Mouse (Mus musculus): Measurements from ENCODE around the gene Pthlh. TPM values are rescaled to one million over a fixed set of nuclear protein-coding genes. Genes with fewer than 3 reads are reported as not detected.

Pthlh gene
- polyA plus RNA-seq, 1 experiment from 2014 or later: 11.4 TPM

GRCm38 (mm10) chr6:147247782-147248181 is 16.2 kb downstream of the Pthlh start:
- Histone ChIP-seq H3K27ac (no peak overlapping the region), H3K27me3 (no peaks in the 10 kb centered on the region), H3K4me3 (no peak overlapping the region), H3K4me2 (no peak overlapping the region), H3K9ac (no peak overlapping the region), H3K4me1 (no peaks in the 10 kb centered on the region), H3K9me3 (no peaks in the 10 kb centered on the region), H3K36me3 (no peaks in the 10 kb centered on the region; the same call in 1 of the 2 replicates)
- 84% methylated on average over 3 of the region's 3 CpGs for WGBS
- no peak for ATAC-seq (ENCODE audit: insufficient number of reproducible peaks, low FRiP score, low TSS enrichment, low read depth)

DNA sequence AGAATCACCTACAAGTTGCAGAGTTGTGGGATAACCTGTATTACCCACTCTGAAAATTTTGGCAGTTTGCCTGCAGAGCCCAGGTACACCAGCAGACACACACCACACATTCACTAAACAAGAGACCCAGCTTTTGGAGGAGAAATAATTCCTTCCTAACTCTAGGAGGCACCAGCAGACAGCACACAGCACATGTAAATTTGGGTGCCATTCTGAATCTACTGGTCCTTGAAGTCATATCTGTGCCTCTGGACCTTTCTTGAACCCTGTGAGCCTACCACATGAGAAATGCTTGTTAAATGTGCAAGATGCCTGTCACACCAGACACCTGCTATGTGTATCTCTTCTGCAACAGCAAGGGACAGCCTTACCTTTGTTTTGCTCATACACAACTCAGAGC is 19.7 kb downstream of the Pthlh start:
- H3K27ac ChIP-seq: no peak overlapping the region
- no peaks in the 10 kb centered on the region for H3K27me3 ChIP-seq
- no peak for ATAC-seq (ENCODE audit: insufficient number of reproducible peaks, low FRiP score, low TSS enrichment, low read depth)
- no peaks in the 10 kb centered on the region for H3K36me3 ChIP-seq
- H3K4me2 ChIP-seq: no peak overlapping the region
- no peak overlapping the region for H3K4me3 ChIP-seq
- H3K9ac ChIP-seq: no peak overlapping the region
- H3K9me3 ChIP-seq: no peaks in the 10 kb centered on the region
- no peaks in the 10 kb centered on the region for H3K4me1 ChIP-seq

DNA sequence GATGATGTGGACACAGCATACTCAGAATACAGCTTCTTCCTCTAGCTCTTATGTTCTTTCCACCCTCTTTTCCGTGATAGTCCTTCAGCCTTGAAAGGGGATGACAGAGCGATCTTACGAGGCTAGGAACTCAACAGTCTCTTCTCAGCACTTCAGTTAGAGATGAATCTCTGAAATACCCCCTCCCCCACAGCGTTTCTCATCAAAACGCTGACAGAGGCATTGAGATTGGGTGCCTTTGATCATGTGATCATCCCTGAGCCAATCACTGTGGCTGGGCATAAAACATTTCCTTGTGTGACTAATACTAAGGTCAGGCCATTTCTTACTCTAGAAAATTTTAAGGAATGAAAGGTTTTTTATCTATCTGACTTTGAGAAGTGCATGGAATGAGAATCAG is 20.3 kb downstream of the Pthlh start:
- H3K36me3 ChIP-seq: no peaks in the 10 kb centered on the region
- no peaks in the 10 kb centered on the region for H3K27me3 ChIP-seq
- H3K4me1 ChIP-seq: no peaks in the 10 kb centered on the region
- H3K9me3 ChIP-seq: no peaks in the 10 kb centered on the region
- H3K9ac ChIP-seq: no peak overlapping the region
- no peak overlapping the region for H3K4me2 ChIP-seq
- no peak overlapping the region for H3K4me3 ChIP-seq
- WGBS: 57% methylated on average over 5 of the region's 5 CpGs
- no peak for ATAC-seq (ENCODE audit: insufficient number of reproducible peaks, low FRiP score, low TSS enrichment, low read depth)
- H3K27ac ChIP-seq: no peak overlapping the region

DNA sequence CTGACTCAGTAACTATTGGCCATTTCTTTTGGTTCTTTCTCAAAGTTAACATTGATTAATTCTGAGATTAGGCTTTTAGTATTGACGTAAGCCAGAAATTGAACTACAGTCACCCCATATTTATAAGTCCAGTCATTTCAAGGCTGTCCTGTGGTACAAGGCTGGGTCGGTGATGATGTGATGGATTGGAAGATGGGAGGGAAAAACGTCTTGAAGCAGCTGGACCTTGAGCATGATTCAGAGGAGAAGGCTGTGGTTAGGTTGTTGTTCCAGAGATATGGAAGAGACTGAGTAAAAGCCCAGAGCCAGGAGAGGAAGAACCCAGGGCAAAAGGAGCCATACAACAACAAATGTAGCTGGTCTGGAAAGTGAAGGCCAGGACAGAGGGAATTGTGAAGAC is 22.4 kb downstream of the Pthlh start:
- H3K4me3 ChIP-seq: no peak overlapping the region
- H3K9ac ChIP-seq: no peak overlapping the region
- no peak overlapping the region for H3K4me2 ChIP-seq
- no peak overlapping the region for H3K27ac ChIP-seq
- H3K27me3 ChIP-seq: no peaks in the 10 kb centered on the region
- no peaks in the 10 kb centered on the region for H3K36me3 ChIP-seq
- no peak for ATAC-seq (ENCODE audit: insufficient number of reproducible peaks, low FRiP score, low TSS enrichment, low read depth)
- H3K4me1 ChIP-seq: no peaks in the 10 kb centered on the region
- WGBS: 73% methylated on average over 3 of the region's 3 CpGs
- no peaks in the 10 kb centered on the region for H3K9me3 ChIP-seq

DNA sequence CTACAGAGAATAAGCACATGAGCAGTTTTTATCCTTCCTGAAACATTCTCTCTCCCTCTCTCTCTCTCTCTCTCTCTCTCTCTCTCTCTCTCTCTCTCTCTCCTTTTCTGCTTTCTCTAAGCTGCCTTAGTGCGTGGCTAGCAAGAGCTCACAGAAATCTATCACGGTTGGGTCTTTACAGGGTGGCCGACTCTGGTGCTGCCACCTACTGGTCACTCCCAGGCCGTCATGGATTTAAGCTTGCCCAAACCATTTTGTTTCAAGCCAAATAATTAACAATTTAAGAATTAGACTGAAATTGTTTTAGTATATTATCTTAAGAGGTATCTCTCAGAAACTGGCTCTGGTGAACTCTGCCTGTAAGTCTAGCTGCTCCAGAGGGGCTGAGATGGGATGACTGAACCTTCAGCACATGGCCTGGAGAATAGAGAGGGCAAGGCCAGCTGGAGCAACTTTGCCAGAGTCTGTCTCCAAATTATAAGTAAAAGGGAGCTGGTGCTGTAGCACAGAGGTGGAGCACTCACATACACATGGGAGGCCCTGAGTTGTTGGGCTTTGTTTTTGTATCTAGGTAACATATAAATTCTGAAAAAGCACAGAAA is 23.7 kb downstream of the Pthlh start:
- H3K4me1 ChIP-seq: no peaks in the 10 kb centered on the region
- H3K27me3 ChIP-seq: no peaks in the 10 kb centered on the region
- no peak overlapping the region for H3K9ac ChIP-seq
- no peaks in the 10 kb centered on the region for H3K36me3 ChIP-seq
- no peak for ATAC-seq (ENCODE audit: insufficient number of reproducible peaks, low FRiP score, low TSS enrichment, low read depth)
- no peak overlapping the region for H3K27ac ChIP-seq
- no peaks in the 10 kb centered on the region for H3K9me3 ChIP-seq
- no peak overlapping the region for H3K4me3 ChIP-seq
- no peak overlapping the region for H3K4me2 ChIP-seq
- WGBS: 0% methylated on average over 4 of the region's 4 CpGs

DNA sequence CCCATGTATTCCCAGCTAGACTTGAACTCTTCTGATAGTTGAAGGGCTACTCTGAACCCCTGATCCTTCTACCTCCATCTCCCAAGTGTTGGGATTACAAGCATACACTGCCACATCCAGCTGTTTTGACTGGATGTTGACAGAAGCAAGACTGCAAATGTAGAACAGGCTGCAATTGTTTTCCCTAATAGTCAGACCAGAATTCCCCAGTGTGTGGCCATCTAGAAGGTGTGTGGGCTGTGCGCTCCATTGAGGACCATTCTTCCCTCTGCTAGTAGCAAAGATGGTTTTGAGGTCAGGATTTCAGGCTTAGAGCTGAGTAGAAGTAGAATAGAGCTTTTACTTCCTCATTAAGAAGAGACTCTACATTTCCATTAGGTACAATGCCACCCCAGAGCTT is 37.3 kb downstream of the Pthlh start:
- WGBS: 88% methylated on average over 1 of the region's 1 CpGs
- no peak overlapping the region for H3K4me2 ChIP-seq
- no peak overlapping the region for H3K4me3 ChIP-seq
- no peaks in the 10 kb centered on the region for H3K4me1 ChIP-seq
- ATAC-seq (ENCODE audit: insufficient number of reproducible peaks, low FRiP score, low TSS enrichment, low read depth): no peak
- no peak overlapping the region for H3K27ac ChIP-seq
- H3K36me3 ChIP-seq: no peaks in the 10 kb centered on the region
- no peaks in the 10 kb centered on the region for H3K9me3 ChIP-seq
- H3K27me3 ChIP-seq: no peaks in the 10 kb centered on the region
- no peak overlapping the region for H3K9ac ChIP-seq

DNA sequence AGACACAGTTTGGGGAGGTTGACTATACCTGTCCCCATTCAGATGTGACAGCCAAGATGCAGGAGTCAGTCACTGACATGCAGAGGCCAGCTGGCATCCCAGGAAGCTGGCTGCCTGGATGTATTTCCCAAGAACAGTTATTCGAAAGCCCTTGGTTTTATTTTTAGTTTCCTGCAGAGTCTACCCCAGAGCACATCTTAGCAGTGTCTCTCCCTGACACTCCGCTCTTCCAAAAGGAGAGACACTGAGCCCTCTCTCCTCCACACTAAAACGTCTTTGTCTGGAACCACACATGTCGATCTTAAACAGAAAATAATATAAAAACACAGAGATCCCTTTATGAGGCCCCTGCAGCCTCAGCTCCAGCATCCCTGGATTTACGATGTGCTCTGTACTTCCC is 44.9 kb downstream of the Pthlh start:
- no peaks in the 10 kb centered on the region for H3K36me3 ChIP-seq
- H3K27ac ChIP-seq: no peak overlapping the region; the same call in 1 of the 2 replicates
- no peak overlapping the region for H3K9ac ChIP-seq
- no peak overlapping the region for H3K4me2 ChIP-seq
- no peaks in the 10 kb centered on the region for H3K9me3 ChIP-seq
- WGBS: 29% methylated on average over 5 of the region's 5 CpGs
- H3K27me3 ChIP-seq: no peaks in the 10 kb centered on the region
- no peak for ATAC-seq (ENCODE audit: insufficient number of reproducible peaks, low FRiP score, low TSS enrichment, low read depth)
- H3K4me1 ChIP-seq: peaks cover 11% of the 10 kb centered on the region; the same call in 1 of the 2 replicates
- H3K4me3 ChIP-seq: no peak overlapping the region

- 85% methylated on average over 1 of the region's 1 CpGs for WGBS
These were observed 47.8 kb downstream of the Pthlh start for GRCm38 (mm10) chr6:147216156-147216555.

DNA sequence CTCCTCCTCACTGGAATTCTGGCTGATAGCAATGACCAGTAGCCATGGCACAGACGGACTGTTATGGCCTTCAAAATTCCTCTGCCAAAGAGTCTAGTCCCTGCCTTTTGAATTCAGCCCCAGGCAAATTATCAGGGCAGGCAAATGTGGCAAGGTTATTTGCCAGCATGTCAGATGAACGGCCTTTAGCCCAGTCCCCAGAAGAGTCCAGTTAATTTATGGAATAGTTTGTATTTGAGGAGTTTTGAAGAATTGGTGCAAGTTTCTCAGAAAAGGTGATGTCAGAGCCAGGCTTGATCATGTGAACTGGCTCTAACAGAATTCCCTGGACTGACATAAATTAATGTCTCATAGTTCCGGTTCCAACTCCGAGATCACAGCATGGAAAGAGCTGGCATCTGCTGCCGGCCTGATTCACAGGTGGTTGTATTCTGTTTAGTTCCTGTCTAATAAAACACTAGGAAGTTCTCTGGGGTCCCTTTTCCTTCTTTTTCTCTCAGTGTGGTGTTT is 56.1 kb downstream of the Pthlh start:
- Histone ChIP-seq H3K27ac (no peak overlapping the region), H3K9me3 (no peaks in the 10 kb centered on the region), H3K27me3 (no peaks in the 10 kb centered on the region), H3K36me3 (no peaks in the 10 kb centered on the region), H3K9ac (no peak overlapping the region), H3K4me2 (no peak overlapping the region), H3K4me3 (no peak overlapping the region), H3K4me1 (peaks cover 4% of the 10 kb centered on the region; the same call in 1 of the 2 replicates)
- ATAC-seq (ENCODE audit: insufficient number of reproducible peaks, low FRiP score, low TSS enrichment, low read depth): no peak
- WGBS: 31% methylated on average over 5 of the region's 5 CpGs

More at GRCm38 (mm10) chr6:147216156-147216555, 47.8 kb downstream of the Pthlh start:
- peaks cover 11% of the 10 kb centered on the region; the same call in 1 of the 2 replicates for H3K4me1 ChIP-seq
- H3K4me2 ChIP-seq: no peak overlapping the region
- H3K9ac ChIP-seq: no peak overlapping the region
- H3K27ac ChIP-seq: no peak overlapping the region
- H3K36me3 ChIP-seq: no peaks in the 10 kb centered on the region
- H3K4me3 ChIP-seq: no peak overlapping the region
- no peak for ATAC-seq (ENCODE audit: insufficient number of reproducible peaks, low FRiP score, low TSS enrichment, low read depth)
- no peaks in the 10 kb centered on the region for H3K27me3 ChIP-seq
- H3K9me3 ChIP-seq: no peaks in the 10 kb centered on the region

Other genes with a start within 250 kb of the Pthlh start
- 0.98 and 1.2 TPM in 2 replicates for gene Rep15, start 231.6 kb downstream of the Pthlh start, polyA plus RNA-seq (2015; fragmentation: Nextera tagmentation; extraction: Ambion mirVana)
- 78.9 and 90.0 TPM in 2 replicates for gene Mrps35, start 221.4 kb downstream of the Pthlh start, polyA plus RNA-seq (2015; fragmentation: Nextera tagmentation; extraction: Ambion mirVana)
- gene Mansc4, start 177.2 kb downstream of the Pthlh start, polyA plus RNA-seq (2015; fragmentation: Nextera tagmentation; extraction: Ambion mirVana): 0.77 and 0.82 TPM in 2 replicates
- 7.6 and 8.3 TPM in 2 replicates for gene Klhl42, start 172.8 kb downstream of the Pthlh start, polyA plus RNA-seq (2015; fragmentation: Nextera tagmentation; extraction: Ambion mirVana)
- 25.1 and 28.1 TPM in 2 replicates for gene Ccdc91, start 211.6 kb upstream of the Pthlh start, polyA plus RNA-seq (2015; fragmentation: Nextera tagmentation; extraction: Ambion mirVana)

Measured in limb, embryonic 15.5 days (tissue).